Mouse (Mus musculus): ENCODE measurements at regions not wholly inside any gene's neighbourhood (a gene's known extent, or its start where the extent isn't known, plus 50 kb on each side); places are given as distances from the start of the nearest gene placed in this dataset.
"Not testable (repeated sequence)": the region's sequence is repeated elsewhere in the genome, so short reads cannot be mapped to it uniquely, and the experiment has no call there.

DNA sequence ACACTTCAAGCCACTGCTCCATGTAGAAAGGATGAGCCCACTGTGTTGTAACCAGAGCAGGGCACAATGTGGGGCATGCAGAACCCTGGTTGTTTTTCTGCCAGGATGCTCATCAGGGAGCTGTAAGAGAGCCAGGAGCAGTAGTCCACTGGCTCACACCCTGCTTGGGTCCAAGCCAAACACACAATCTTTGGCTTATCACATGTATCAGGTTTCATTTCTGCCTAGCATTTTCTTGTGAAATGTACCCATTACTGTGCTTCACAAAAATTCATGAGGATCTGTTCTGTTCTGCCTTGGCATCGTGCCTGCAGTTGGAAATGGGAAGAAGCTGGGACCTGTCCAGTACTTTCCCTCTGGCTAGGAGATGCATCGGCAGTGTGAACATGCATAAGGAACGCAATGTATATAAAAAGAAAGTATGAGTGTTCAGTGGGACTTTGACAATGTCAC lies 491.6 kb upstream of the Igfbp3 start:
- in situ Hi-C loops (cut with MboI, MseI) = no loop called here

DNA sequence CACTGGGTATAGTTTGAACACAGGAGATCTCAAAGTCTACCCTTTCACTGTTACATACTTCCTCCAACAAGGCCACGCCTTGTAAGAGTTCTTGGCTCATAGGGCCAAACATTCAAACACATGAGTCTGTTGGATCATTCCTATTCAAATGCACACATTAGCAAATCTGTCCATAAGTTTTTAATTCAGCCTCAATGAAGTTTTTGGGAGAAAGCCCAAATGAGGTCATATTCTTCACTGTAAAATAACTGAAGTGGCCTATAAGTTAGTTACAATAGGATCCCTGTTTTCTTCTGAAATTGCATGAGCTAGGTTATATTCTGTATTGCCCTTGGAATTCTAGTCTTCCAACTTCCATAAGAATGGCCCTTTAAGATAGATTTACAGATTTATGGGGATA lies 483.9 kb upstream of the Igfbp3 start:
- in situ Hi-C loops (cut with MboI, MseI) = no loop called here

DNA sequence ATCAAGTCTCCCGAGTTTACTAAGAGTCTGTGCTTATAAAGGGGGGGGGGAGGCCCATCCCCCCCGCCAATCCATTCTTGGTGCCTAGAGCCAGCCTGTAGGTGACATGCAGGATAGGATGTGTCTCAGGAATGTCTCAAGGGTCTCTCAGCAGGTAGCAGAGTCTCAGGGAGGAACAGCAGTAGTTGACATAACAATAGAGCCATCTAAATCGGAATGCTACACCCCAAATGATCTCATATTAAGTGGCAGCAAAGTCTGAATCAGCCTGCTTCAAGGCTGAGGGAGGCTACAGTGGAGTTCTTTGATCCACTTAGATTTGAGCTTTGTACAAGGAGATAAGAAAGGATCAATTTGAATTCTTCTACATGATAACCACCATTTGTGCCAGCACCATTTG lies 476.0 kb upstream of the Igfbp3 start:
- in situ Hi-C loops (cut with MboI, MseI) = not testable (repeated sequence)

DNA sequence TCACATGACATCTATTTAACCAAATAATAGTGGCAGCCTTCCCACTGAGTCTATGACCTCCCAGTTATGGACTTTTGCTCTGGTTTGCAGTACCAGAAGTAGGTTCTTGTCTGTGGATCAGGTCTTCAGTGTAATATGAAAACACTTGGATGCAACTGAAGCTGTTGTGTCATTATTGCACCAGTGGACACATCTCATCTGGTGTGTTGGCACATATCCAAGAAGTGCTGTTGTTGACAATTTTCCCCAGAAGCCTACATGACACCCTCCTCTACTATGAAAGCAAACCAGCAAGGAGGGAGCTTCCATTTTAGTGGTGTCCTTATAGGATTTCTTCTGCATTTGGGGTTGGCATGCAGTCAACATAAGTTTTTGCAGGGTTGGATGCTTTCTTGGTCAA lies 459.1 kb upstream of the Igfbp3 start:
- in situ Hi-C loops (cut with MboI, MseI) = loop anchor here (10.0 kb wide), 1 partner anchor 1502 kb away; no protein-coding TSS in a partner anchor

DNA sequence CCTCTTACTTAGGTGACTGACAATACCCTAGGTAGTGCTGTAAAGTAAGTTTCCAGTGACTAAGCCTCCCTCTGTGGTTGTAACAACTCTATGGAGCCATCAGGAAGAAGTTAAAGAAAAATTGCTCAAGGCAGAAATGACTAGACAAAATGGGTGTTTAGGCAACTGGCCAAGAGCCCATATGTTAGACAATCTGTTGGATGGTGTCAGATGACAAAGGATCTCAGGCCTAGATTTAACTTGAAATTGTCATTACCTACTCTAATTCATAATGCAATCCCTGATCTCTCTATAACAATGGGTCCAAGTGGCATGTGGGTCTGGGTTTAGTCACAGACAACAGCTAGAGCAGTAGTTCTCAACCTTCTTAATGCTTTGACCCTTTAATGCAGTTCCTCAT lies 416.9 kb upstream of the Igfbp3 start:
- in situ Hi-C loops (cut with MboI, MseI) = no loop called here

DNA sequence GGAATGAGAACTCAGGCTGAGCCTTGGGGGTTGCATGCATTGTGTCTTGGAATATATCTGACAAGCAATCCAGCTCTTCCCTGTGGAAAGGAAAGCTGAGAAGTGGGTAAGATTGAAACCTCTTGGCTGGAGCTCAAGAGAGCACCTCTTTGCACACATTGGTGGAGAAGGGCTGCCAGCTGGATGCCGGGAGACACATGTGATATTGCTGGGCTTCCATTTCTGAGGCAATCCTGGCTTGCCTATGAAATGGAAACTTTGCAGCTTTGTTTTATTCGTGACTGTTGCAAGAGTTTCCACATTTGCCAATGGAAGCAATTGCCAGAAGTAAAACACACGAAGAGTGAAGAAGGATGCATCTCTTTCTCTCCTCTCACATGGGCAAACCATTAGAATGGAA lies 411.5 kb upstream of the Igfbp3 start:
- in situ Hi-C loops (cut with MboI, MseI) = no loop called here

DNA sequence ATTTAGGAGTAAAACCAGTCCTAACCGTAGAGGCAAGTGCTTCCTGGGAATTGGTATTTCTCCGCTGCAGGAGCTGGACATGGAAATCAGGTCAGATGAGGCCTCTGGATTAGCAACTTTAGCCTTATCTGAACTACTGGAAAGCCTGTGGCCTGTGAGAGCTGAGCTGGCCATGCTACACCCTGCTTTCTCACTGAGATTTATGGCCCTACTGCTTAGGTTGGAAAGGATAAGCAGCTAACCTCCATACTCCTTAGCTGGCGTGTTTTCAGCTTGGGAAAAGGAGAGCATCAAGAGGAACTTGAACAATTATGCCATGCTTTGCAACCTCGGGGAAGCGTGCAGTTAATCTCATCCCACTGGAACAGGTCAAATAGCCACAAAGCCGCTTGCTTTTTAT lies 406.6 kb upstream of the Igfbp3 start:
- in situ Hi-C loops (cut with MboI, MseI) = no loop called here

DNA sequence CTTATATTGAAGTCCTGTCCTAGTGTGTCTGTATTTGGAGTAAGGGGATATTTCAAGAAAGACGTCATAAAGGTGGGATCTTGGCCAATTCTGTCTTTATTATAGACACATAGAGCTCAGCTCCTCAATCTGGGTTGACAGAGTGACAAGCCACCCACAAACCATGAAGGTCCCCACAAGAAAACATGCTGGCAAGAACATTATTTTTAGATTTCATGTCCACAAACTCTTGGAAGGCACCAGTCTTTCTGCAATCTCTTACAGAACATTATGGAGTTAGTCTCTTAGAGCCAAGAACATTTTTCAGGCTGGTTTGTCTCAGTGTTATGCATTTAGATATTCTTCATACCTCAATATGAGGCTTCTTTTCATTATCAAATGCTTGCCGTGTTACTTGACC lies 397.0 kb upstream of the Igfbp3 start:
- in situ Hi-C loops (cut with MboI, MseI) = no loop called here

DNA sequence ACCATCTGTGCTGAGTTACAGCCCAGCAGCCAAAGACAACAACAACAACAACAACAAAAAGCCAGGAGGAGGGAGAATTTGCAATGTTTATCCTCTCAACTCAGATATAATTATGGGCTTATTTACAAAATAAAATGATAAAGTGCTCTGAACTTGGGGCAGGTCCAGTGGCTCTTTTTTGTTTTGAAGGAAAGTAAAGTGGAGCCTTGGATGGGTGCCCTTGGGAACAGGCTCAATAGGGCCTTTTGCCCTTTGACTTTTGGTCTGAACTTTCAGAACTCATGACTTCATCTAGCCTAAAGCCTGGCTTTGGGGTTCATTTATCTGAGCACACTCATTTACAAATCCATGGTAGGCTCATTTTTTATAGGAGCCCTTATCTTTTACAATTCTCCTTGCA lies 396.2 kb upstream of the Igfbp3 start:
- in situ Hi-C loops (cut with MboI, MseI) = no loop called here

DNA sequence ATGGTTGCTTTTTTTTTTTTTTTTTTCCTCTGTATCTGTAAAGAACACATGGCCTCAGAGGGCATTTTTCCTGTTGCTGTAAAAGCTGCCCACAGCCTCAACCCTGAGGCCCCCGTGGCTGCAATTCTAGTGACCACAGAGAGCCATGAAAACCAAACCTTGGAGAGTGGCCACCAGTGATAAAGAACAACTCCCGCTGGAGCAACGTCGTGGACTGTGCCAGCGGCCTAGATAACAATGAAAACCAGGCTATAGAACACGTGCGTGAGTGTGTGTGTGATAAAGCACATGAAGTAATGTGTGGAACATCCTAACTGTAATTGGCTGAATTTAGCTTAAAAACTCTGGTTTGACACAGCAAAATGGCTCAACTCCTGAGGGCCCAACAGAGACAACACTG lies 392.9 kb upstream of the Igfbp3 start:
- in situ Hi-C loops (cut with MboI, MseI) = no loop called here

DNA sequence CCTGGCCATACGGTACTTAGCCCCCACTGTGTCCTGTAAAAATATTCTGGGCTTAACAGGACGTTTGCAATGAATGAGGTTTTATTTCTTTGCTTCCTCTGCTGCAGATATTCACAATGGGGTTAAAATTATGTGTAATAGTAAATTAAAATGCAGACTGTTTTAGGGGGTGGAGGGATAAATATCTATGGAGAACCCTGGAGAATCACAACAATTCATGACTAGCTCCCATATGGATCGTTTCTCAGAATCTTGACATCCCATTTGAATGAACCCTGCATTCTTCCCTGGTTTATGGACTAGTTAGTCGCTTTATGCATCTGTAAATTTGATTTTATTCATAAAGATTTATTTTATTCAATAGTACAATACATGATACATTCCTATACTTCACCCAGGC lies 378.3 kb upstream of the Igfbp3 start:
- in situ Hi-C loops (cut with MboI, MseI) = no loop called here

DNA sequence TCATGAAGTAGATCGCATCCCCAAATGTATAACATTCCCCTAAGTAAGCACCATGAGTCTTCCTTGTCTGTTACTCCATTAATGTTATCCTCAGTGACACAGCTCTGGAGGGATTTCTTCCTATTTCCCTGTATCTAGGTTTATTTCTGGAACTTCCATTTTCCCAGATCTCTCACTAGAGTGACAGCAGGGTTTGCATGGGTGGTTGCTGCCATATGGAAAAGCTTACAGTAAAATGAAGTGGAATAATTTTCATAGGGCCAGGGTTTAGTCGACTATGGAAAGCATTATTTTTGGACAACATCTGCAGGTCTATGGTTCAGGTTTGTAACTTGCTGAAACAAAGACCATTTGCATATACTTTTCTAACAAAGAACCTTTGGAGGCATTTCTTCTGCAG lies 369.6 kb upstream of the Igfbp3 start:
- in situ Hi-C loops (cut with MboI, MseI) = no loop called here

DNA sequence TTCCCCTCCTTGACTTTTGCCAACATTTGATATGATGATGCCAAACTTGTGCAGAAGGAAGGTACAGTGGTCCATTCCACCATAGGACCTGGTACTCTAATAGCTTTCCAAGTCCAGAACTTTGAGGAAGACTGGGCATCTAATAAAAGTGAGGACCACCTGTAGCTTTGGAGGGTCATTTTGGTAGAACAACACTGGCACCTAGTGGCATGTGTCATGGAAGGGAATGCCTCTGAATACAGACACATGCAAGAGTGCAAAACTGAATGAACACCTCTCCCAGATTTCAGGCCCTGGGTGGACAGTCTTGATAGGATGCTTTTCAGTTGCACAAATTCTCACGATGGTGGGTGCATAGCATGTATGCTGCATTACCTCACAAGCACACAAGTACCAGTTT lies 354.8 kb upstream of the Igfbp3 start:
- in situ Hi-C loops (cut with MboI, MseI) = no loop called here

DNA sequence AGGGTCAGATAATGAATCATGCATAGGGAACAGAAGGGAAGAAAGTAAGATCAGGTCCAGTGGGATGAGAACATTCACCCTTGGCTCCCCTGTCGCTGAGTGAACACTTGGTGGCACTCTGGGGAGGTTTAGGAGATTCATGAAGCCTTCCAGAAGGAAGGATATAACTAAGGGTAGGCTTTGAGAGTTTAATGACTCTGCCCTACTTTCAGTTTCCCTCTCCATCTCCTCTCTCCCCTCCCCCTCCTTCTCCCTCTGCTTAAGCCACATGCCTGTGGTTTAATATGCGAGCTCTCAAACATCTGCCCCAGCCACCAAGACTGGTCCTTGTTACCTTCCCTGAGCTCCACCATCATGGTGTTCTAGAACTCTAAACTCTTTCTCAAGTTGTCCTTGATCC lies 348.3 kb upstream of the Igfbp3 start:
- in situ Hi-C loops (cut with MboI, MseI) = no loop called here

DNA sequence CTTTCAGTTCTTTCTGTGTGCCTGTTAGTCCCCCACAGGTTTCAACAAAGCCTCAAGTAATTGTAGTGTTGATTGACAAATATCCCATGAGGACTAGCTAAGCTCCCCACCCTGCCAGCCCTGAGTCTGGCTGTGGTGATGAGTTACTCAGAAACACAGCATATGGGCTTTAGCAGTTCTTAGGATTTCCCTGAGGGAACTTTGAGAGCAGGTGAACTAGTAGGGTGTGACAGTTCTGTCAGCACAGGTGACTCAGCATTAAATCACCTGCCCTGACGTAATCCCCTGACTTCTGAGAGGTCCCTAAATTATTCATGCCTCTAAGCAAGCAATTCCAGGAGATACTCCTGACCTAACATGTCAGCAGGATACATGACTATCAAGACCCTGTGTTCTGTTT lies 347.7 kb upstream of the Igfbp3 start:
- in situ Hi-C loops (cut with MboI, MseI) = no loop called here

DNA sequence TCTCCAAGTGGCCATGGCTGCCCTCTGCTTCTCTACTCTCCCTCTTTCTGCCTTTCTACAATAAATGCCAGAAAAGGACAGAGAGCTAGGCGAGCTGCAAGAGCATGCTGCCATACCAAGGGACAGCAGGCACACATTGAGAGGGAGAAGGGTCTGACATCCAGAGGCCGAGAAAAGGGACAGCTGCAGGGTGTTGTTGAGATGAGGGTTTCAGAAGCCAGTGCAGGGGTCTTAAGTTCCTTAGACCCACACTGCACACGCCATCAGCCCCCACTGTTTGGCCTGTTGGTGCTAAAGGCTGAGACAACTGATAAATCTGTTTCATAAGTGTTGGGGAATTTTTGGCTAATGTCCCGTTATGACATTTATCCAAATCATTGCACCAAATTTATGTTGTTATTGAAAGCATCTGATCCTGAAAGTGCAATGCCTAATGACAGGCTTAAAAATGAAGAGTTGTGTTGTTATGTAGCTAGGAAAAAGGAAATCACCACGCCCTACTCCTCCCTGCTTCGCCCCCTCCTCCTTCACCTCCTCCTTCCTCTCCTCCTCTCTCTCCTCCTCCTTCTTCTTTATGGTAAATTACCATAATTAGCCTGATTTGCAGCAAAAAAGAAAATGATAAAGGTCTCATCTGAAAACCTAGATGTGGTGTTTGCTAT lies 342.0 kb upstream of the Igfbp3 start:
- in situ Hi-C loops (cut with MboI, MseI) = no loop called here

DNA sequence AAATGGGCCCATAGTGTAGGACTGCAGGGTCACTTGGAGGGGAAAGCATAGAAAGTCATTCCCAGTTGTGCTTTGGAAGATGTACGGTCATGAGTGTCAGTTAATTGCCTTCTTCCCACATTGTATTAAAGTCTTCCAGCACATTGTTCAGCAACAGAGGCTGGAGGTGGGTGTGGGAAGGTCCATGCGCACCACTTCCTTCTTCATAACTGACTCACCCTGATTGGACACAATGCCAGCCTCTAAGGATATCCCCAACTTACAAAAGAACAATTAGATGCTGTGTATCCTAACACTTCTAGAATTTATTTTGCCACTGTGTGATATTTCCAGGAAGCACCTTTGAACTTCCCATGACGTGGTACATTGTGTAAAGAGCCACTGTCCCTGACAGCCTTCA lies 338.4 kb upstream of the Igfbp3 start:
- in situ Hi-C loops (cut with MboI, MseI) = no loop called here

DNA sequence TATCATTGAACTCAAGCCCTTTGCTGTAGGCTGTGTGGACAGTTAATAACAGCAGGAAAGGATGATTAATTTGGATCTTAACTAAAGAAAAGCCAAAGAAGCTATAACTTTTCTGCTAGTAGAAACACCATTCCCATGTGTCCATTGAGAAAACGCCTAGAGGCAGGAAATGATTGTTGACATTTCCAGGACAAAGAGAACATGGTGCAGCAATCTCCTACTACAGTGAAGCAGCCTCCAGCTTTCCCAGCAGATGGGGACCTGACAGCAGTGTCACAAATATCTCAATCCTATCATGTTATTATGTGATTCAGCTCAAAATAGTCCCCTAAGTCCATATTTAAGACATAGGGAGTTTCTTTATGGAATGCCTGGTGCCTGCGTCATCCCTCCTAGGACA lies 334.1 kb upstream of the Igfbp3 start:
- in situ Hi-C loops (cut with MboI, MseI) = no loop called here

DNA sequence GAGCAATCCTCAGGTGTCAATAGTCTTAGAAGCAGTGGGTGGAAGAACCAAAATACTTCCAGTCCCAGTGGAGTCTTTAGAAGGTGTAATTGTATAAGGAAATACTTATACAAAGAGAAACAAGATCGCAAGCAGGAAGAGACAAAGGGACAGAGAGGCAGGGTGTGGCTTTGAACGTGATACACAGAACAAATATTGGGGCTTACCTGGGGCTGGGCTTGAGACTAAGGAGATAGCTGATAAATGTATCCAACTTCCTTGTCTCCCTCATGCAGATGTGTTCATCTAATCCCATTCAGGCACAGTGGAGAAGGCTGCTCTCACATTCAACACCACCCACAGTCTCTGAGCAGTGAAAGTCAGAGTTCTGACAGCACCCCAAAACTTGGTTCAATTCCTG lies 331.9 kb upstream of the Igfbp3 start:
- in situ Hi-C loops (cut with MboI, MseI) = no loop called here

DNA sequence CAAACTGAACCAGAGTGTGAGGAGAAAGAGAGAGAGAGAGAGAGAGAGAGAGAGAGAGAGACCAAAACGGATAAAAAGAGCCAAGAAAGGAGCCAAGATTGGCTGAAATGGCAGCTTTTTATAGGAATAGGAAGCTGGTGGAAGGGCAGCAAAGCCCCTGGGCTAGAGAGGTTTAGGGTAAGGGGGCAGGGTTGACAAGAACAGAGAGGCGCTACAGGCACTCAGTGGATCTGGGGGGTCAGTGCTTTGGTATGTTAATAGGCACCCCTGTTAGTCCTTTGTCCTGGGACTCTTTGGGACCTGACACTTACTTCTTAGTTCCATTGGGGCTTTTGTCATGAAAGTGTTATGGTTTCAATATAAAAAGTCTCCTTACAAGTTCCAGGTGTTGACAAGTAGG lies 320.9 kb upstream of the Igfbp3 start:
- in situ Hi-C loops (cut with MboI, MseI) = no loop called here

DNA sequence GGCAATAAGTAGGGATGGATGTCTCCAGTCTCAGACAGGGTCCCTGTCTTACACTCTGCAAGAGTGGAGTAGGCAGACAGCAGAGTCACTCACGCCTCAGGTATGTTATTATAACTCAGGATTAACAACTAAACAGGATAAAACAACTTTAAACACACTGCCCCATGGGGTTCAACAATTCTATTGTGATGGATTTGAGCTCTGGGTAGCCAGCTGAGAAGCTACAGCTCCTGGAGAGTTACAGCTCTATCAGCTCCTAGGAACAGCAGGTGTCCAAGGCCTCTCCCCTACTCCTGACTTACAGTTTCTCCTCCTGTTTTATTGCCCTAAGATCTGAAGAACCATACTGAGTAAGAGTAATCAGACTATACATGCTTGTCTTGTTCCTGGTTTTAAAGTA lies 319.6 kb upstream of the Igfbp3 start:
- in situ Hi-C loops (cut with MboI, MseI) = no loop called here

DNA sequence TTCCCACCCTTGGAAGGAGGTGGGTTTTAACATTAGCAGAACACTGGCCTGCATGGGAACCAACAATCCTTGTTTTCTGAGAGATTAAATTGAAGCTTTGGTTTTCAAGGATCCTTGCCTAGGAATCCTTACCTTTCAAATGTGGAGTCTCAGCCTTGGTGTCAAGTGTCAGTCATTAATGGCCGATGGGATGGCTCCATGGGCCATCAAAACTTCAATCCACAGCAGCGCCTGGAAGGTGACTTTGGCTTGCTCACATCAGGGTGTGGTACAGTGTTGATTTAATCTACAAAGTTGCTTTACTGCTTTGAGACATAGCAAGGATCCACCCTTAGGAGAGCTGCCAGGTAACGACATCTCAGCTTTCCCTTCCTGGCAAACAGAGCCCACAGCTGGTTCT lies 318.1 kb upstream of the Igfbp3 start:
- in situ Hi-C loops (cut with MboI, MseI) = no loop called here

DNA sequence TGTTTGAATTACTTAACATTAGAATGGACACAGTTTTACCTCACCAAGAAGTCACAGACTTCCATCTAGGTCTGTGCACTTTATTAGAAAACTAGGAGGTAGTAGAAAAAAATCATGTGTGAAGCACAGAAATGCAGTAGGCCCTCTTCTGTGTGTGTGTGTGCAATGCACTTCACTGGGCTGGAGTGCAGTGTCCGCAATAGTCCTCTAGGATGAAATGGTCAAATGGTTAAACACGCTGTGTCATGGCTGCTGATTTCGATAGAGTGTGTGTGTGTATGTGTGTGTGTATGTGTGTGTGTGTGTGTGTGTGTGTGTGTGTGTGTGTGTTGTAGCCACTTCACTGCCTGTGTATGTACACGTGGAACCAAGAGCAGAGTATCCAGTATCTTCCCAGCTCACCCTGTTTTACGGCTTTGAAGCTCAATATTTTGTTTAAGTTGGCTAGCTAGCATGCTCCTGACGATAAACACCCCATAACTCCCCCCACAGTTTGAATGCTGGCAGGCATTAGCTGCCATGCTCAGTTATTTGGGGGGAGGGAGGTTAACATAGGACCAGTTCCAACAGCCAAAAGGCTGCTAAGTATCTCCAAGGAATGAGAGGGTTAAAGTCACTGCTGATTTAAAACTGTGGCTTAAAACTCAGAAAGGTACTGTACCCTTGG lies 316.9 kb upstream of the Igfbp3 start:
- in situ Hi-C loops (cut with MboI, MseI) = no loop called here

DNA sequence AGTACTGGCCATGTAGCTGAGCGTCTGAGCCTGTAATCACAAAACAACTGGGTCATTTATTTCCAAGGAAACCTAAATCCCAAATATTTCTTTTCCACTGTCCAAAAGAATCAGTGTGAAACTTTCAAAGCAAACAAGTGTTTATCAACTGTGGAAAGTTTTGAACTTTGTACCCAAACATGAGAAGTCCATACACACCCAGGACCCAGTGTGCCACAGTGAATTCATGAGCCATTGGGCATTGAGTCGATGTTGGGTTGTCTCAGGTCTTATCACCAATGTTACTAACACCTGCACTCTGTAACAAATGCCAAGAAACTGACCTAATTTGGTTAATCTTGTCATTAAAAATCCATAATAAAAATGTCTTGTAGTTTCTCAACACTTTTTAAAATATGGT lies 305.8 kb upstream of the Igfbp3 start:
- in situ Hi-C loops (cut with MboI, MseI) = no loop called here
